Mouse (Mus musculus): ENCODE data around the gene Aasdh.

The Aasdh gene

GRCm38 (mm10) chr5:76910807-76911206 lies 5.5 kb upstream of the Aasdh start:
- ATAC-seq (ENCODE audit: low TSS enrichment), result no peak

- peak; percentile 7; the same call in 1 of the 2 replicates for ATAC-seq (ENCODE audit: low TSS enrichment)
These were observed 813 bp upstream of the Aasdh start for GRCm38 (mm10) chr5:76906155-76906499.

GRCm38 (mm10) chr5:76904713-76905404 lies 455 bp downstream of the Aasdh start:
- ATAC-seq (ENCODE audit: low TSS enrichment), result 0 out of 2 replicates have a peak, but pooled peaks have one; percentile 5

- ATAC-seq (ENCODE audit: low TSS enrichment), result no peak
These were observed 3.2 kb downstream of the Aasdh start for GRCm38 (mm10) chr5:76902131-76902530.

- no peak for ATAC-seq (ENCODE audit: low TSS enrichment)
These were observed 12.2 kb downstream of the Aasdh start for GRCm38 (mm10) chr5:76893084-76893483.

- ATAC-seq (ENCODE audit: low TSS enrichment), result no peak
These were observed 12.7 kb downstream of the Aasdh start for GRCm38 (mm10) chr5:76892608-76893007.

GRCm38 (mm10) chr5:76887011-76887410 lies 18.3 kb downstream of the Aasdh start:
- ATAC-seq (ENCODE audit: low TSS enrichment), result no peak

GRCm38 (mm10) chr5:76884107-76884506 lies 21.2 kb downstream of the Aasdh start:
- no peak for ATAC-seq (ENCODE audit: low TSS enrichment)

- no peak for ATAC-seq (ENCODE audit: low TSS enrichment)
These were observed 29.1 kb downstream of the Aasdh start for GRCm38 (mm10) chr5:76876106-76876758.

GRCm38 (mm10) chr5:76869553-76869952 lies 35.8 kb downstream of the Aasdh start:
- no peak for ATAC-seq (ENCODE audit: low TSS enrichment)

- ATAC-seq (ENCODE audit: low TSS enrichment), result peak; percentile 80
These were observed 36.5 kb downstream of the Aasdh start for GRCm38 (mm10) chr5:76868693-76869286.

- ATAC-seq (ENCODE audit: low TSS enrichment), result no peak
These were observed 38.5 kb downstream of the Aasdh start for GRCm38 (mm10) chr5:76866819-76867218.

GRCm38 (mm10) chr5:76858444-76858843 lies 46.9 kb downstream of the Aasdh start:
- ATAC-seq (ENCODE audit: low TSS enrichment), result 0 out of 2 replicates have a peak, but pooled peaks have one; percentile 22

GRCm38 (mm10) chr5:76857103-76858015 lies 48.0 kb downstream of the Aasdh start:
- no peak for ATAC-seq (ENCODE audit: low TSS enrichment)

- ATAC-seq (ENCODE audit: low TSS enrichment), result peak; percentile 55
These were observed 49.3 kb downstream of the Aasdh start for GRCm38 (mm10) chr5:76855829-76856600.

GRCm38 (mm10) chr5:76853549-76853948 lies 51.8 kb downstream of the Aasdh start:
- peak; percentile 87 for ATAC-seq (ENCODE audit: low TSS enrichment)

- no peak for ATAC-seq (ENCODE audit: low TSS enrichment)
These were observed 54.0 kb downstream of the Aasdh start for GRCm38 (mm10) chr5:76851316-76851715.

GRCm38 (mm10) chr5:76847106-76847505 lies 58.2 kb downstream of the Aasdh start:
- no peak for ATAC-seq (ENCODE audit: low TSS enrichment)

- peak; percentile 79 for ATAC-seq (ENCODE audit: low TSS enrichment)
These were observed 60.6 kb downstream of the Aasdh start for GRCm38 (mm10) chr5:76844618-76845186.

GRCm38 (mm10) chr5:76843851-76844419 lies 61.4 kb downstream of the Aasdh start:
- no peak for ATAC-seq (ENCODE audit: low TSS enrichment)

Measured in frontal cortex, adult (tissue).